Mouse (Mus musculus) layer of hippocampus, adult 9-10 months (tissue): Measurements from ENCODE around the gene Fto.

Source experiments
- DNase-seq: peaks from one replicate; pipeline ENCODE4 v3.0.0; 2022; ENCODE audit warnings: low spot score

Fto gene

DNA sequence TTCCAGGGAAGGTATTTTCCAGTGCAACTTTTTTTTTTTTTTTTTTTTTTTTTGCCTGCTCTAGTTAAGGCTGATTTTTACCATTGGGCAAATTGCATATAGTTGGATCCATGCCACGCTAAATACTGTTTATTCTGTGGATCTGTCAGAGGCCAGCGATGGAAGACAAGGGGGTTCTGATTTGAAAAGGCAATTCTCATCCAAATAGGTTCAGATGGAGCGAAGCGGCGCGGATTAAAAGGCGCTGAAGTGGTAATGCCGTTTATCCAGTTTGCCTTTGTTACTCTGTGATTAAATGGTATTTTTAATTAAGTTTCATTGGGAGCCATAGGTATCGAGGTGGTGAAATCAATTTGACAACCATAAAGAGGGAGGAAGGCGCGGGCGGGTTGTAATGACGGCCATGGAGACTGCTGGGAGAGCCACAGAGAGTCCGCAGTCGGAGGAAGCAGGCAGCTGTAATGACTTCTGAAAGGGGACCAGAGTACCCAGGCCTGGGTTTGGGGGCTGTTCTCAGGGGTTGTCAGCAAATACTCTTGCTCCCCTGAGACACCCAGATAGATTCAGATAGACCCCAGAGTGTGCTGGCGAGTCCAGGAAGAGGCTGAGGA is 356.2 kb downstream of the Fto start:
- DNase-seq: no peak

DNA sequence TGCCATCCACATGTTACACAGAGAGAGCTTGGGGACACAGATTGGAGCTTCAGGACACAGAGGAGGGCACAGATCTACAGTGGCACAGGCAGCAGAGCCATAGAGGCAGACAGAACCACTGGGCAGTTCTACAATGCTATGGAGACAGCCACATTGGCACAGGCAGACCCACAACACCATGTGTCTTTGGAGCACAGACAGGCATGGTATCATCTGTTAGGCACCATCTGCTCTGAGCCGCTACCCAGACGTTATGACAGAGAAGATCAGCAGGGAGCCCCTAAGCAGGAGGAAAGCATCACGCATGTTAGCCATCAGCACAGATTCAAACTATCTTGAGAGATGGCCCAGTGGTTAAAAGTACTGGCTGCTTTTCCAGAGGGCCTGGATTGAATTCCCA is 363.6 kb downstream of the Fto start:
- peak; percentile 55 for DNase-seq

DNA sequence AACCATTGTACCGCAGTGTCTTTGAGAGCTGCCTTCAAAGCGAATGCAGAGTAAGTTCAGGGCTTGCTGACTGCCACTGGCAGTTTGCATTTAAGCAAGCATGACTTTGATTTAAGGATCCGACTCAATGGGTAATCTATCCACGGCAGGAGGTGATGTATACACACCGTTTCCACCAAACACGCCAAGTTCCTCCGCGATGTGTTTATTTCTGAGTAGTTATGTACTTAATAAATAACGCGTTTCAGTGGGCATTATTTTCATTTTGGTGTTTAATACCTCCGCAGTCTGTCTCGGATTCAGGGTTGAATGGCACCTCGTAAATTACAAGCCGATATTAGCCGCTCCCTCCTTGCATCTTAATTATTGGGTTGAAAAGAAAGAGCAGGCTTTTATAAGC is 366.1 kb downstream of the Fto start:
- no peak for DNase-seq

DNA sequence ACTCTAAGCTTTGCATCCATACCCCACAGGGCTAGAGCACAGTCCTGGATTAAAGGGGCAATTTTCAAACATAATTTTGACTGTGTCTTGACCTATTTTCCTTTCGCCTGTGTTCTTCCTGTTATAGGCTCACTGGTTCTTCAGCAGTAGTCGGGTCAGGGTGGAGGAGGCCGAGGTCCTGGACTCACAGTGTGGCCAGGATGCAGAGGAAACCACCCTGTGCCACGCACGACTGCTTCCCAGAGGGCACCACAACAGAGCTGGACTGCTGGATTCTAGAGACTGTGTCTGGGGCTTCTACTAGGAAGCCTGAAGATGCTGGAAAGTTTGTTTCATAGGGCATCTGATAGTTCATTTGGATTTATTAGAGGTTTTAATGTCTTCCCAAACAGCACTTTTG is 366.8 kb downstream of the Fto start:
- DNase-seq: no peak

DNA sequence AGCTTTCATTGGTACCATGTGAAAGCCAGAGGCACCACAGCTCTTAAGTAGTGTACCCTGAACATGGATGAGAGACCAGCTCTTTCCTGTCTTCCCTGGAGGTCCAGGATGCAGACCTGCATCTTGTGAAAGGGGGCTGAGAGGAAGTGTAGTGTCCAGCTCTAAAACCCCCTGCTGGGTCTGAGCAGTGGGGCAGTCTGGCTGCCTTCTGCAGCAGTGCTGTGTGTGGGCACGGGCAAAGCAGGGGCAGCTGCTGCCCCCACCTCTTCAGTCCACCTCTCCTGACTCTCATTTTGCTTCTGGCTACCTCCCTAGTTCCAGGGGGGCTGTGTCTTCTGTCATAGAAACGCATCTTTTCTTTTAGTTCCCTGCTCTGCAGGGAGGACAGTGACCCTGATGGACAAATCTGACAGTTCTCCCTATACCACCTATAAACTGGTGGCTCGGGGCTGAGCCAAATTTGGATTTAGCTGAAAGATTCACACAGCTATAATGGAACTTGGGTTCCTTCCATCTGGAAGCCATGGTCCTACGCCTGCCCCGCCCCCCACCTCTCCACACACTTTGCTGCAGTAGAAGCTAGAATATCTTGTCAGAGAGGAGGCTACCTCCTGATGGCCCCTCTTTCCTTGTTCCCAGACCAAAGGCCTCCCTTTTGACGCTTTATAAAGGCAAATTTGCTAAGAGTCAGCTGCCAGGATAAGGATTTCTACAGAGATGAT is 371.4 kb downstream of the Fto start:
- no peak for DNase-seq

DNA sequence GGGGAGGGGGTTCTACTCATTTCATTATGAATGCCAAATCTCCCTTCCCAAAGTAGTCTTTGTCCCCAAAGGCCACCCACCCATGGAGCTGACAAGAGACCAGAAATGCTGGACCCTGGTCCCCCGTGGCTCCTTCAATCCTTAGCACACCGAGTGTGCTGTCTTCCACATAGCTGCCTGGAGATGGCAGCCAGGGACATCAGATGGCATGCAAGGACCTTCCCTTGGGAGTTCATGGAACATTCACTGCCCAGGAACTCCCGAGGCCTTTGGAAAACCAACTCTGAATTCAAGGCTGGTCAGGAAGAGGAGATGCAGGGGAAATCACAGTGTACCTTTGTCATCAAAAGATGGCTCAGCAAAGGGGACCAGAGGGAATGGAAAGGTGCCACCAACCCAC is 372.1 kb downstream of the Fto start:
- DNase-seq: no peak

DNA sequence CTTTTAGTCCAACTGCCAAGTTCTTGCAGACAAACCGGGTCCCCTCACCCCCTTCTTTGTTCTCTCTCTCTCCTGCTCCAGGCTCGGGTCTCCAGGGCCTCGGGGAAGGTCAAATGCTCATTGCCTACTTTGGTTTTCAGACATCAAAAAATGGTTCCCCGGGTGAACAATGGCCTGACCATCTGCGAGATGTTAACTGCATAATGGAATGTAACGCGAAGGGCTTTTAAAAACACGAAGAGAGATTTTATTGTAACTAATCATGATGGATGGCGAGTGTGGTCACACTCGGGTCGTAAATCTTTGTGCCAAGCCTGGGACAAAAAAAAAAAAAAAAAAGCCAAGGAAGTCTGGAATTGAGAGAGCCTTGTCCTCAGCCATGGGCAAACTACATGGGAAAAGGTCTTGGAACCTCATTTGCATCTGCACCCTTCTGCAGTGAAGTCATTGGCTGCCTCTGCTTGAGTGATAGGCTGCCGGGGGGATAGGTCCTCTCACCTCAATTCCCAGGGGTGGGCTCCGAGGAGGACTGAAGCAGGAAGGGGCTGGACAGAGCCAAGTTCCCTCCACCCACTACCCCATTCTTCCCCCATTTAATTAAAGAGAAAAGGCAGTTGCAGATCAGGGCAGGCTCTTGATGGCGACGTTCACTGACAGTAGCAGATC is 378.9 kb downstream of the Fto start:
- no peak for DNase-seq

DNA sequence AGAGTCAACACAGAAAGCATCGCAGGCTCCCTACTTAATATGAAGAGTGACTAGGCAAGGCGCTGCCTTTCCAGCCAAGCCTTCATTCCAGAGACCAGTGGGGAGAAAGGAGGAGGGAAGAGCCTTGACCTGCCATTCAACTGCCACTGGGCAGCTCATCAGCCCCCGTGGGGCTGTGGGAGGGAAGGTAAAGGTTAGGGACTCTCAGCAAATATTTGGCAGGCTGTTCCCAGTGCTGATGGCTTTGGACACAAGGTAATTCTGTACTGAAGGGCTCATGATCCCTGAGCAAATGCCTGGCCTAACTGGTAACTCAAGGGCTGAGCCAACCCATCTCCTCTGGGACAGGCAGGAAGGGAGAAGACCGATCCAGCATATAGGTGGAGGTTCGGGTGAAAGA is 393.2 kb downstream of the Fto start:
- no peak for DNase-seq

DNA sequence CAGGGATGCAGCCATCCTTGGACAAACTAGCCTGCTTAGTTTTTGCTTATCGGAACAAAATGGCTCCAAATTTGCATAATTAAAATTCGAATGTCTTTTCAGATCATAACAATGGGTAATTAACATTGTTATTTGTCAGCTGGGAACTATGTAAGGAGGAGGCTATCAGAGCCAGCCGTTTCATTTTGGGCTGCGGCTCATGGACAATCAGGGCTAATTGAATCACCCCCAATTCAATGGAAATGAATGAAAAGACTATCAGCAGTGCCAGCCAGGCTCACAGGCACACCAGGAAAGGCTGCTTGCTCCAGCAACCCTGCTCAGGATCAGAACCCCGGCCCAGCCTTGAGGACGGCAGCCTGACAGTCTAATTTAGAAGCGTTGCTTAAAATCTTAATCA is 395.3 kb downstream of the Fto start:
- DNase-seq: no peak

DNA sequence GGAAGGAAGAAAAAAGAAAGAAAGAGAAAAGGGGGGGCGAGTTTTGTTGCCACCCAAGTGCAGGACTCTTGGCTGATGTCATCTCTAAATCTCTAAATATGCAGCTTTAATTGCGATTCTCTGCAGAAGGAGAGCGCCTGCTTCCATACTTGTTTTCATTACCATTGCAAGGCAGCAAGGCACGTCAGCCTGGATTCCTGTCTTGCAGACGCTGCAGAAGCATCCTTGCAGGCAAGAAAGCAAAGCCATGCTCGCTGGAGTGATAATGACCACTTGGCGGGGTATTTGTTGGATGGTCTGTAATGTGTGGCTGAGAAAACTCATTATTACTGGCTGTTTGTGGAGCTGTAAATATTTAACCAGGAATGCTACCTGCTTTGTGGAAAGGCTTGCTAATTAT is 396.4 kb downstream of the Fto start:
- DNase-seq: no peak

DNA sequence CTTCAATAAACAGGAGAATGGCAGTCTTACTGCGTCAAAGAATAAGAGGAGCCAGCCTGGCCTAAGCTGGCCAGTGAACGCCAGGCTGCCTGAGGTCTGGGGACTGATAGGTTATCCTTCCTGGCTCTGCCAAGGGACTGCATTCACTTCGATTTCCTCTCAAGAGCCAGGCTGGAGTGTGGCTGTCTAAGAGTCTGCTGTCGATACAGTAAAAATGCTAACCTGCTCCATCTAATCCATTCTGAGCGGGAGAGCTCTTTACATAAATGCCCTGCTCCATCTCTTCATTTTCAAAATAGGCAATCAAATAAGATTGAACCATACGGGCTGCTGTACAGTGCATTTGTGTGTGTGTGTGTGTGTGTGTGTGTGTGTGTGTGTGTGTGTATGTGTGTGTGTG is 397.9 kb downstream of the Fto start:
- DNase-seq: no peak

DNA sequence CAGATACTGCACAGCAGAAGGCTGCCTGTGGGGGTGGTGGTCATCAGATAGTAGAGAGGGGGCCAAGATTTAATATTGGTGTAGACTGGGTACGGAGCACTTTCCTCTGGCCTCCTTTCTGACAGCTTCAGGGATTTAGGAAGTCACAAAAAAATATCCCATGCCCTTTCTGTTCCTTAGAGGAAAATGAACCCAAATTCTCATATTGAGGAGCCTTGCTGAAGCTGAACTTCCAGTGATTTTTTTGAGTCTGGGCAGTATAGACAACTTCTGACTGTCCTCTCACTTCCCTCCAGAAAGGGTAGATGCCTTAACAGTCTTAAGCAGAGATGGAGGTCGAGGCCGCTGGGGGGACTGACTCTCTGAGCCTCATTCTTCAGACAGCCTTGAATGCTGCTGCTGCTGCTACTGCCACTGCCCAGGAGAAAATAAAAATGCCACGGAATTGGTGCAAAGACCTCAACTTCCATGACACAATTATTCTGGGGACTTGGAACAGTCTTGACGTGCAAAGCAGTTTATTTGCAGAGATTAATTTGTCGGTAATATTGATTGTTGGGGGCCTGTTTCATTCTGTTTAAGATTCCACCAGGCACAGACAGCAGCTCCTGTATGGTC is 398.8 kb downstream of the Fto start:
- no peak for DNase-seq

DNA sequence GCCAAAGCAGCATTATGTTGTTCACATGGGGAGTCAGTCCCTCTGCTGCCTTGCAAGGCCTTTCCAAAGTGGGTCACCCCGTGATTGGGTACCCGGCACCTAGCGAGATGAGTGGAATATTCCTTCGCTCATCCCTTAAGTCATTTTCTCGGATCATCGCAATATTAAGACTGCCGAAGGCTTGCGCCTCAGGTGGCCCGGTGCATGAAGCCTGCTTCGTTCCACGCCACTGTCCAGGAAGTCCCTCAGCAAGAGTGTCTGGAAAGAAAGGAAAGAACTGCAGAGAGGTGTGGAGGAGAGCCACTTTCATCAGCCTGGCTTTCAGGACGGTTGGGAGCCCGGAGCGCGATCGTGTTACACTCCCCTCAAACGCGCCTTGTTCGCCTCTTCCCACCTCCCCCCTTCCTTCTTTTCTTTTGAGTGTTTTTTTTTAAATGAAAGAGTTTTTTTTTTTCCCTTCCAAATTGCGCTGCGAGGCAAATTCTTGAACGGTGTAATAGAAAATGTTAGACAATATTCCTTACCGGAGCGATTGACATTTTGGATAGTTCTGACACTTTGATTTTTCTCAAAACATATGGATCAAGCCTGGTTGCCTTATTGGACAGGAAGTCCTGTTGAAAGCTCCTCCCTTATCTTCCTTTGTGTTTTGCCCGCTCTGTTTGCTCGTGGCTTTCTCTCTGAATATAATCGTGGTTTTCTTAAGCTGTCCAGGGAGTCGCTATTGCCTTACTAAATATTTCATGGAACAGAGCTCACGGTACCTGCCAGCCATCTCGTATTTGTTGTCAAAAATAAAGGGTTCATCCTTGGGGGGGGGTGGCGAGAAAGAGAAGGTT is 399.6 kb downstream of the Fto start:
- DNase-seq: no peak

DNA sequence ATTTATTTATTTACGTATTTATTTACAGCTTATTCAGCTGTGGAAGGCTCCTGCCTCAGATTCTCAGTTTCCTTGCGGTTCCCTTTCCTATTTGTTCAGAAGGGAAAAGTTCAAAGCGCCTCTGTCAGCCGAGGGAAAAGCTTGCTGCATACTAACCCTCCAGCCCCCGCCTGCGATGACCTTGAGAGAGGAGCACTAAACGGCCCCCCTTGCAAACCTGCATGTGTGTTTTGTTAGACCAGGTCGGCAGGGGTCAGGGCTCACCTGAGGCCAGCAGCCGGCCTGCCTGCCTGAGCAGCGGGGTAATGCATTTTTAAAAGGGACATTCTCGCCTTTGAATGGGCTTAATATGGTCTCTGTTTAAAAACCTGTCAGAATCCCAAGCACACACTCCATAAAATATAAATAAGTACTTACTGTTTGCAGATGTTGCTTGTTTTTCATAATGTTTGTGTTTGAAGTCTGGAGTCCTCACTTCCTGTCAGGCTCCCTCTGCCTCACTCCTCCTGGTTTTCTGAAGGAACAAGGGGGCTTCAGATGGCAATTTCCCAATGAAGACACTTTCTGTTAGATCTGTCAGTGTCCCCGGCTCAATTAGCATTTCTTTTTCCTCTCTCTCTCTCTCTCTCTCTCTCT is 400.5 kb downstream of the Fto start:
- no peak for DNase-seq

DNA sequence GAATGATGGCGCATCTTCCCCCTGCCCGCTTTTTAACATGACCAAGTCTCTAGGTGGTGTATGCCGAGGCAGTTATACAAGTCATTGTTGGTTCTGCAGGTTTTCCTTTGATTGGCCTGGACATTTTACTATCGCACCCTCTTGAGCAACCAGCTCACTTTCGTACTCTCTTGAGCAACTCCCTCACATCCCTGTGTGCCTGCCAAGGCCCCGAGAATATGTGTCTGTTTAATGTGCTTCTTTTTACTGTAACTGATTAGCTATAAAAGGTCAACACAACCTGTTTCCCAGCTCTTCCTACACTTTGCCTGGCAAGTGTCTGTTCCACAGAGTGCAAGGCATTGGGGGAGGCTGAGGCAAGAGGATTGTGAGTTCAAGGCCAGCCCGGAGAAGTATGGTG is 401.4 kb downstream of the Fto start:
- no peak for DNase-seq

DNA sequence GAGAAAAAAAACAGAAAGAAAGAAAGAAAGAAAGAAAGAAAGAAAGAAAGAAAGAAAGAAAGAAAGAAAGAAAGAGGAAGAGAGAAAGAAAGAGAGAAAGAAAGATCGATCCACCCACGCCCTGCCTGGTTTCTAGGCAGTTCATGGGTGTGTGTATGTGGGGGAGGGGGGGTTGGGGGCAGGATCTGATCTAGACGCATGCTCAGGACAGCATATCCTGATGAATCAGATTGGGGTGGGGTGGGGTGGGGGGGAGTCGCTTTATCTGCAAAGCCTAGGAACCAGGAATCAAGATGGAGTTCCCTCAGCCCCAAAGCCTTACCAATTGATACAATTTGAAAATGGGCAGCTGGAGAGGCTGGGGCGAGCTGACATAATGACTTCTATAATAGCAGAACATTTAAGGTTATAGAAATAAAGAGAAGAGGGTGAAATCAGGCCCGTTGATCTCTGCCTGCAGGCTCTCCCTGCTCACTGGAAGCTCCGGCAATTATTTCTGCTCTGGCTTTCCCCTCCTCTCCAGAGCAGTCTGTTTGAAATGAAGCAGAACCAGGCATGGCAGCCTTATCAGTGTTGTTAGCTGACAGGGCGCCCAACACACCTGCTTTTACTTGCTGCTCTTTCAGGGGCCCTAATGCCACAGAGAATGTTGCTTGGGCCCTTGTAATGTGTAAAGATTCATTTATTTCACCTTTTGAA is 402.2 kb downstream of the Fto start:
- DNase-seq: no peak
